Mouse (Mus musculus): ENCODE results near the gene St6galnac3. TPM values are rescaled to one million over a fixed set of nuclear protein-coding genes. Genes with fewer than 3 reads are reported as not detected.
A peak's percentile ranks its signal among the peaks of the same experiment; 100 is the strongest.

St6galnac3 gene
- polyA plus RNA-seq, 1 experiment from 2014 or later = 38.3 TPM

- no peaks in the 10 kb centered on the region for H3K4me1 ChIP-seq (replicated peaks)
- no peaks in the 10 kb centered on the region for H3K27me3 ChIP-seq
- H3K36me3 ChIP-seq = no peaks in the 10 kb centered on the region
- H3K9ac ChIP-seq (replicated peaks) = no peak overlapping the region
- H3K4me2 ChIP-seq = no peak overlapping the region
- H3K27ac ChIP-seq = no peak overlapping the region
- no peak for ATAC-seq (ENCODE audit: insufficient number of reproducible peaks, insufficient read depth, low FRiP score, low TSS enrichment, low read depth)
- 37% methylated on average over 1 of the region's 1 CpGs for WGBS
- no peak overlapping the region for H3K4me3 ChIP-seq (replicated peaks)
- no peaks in the 10 kb centered on the region for H3K9me3 ChIP-seq
These were observed 26.5 kb upstream of the St6galnac3 start for GRCm38 (mm10) chr3:153751435-153751834.

DNA sequence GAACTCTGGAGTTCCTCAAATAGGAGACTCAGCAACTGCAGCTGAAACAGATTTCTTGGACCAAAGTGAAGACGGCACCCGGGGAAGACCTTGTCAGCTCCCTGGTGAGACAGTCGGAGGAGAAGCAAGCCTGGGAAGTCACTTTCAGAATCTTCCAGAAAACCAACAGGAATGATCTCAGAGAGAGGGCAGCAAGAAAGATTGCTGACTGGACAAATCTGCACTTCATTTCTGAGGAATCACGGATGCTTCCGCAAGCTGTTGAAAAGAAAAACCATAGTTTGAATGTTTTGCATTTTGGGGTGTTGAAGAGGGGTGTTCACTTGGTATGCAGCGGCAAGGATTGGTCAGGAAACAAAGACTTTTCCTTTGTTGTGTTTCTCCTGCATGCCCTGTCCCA is 24.4 kb upstream of the St6galnac3 start:
- H3K9me3 ChIP-seq = no peaks in the 10 kb centered on the region
- no peaks in the 10 kb centered on the region for H3K4me1 ChIP-seq (replicated peaks)
- WGBS = 82% methylated on average over 6 of the region's 6 CpGs
- ATAC-seq (ENCODE audit: insufficient number of reproducible peaks, insufficient read depth, low FRiP score, low TSS enrichment, low read depth) = no peak
- H3K4me3 ChIP-seq (replicated peaks) = no peak overlapping the region
- H3K4me2 ChIP-seq = no peak overlapping the region
- no peak overlapping the region for H3K9ac ChIP-seq (replicated peaks)
- no peaks in the 10 kb centered on the region for H3K27me3 ChIP-seq
- no peak overlapping the region for H3K27ac ChIP-seq
- no peaks in the 10 kb centered on the region for H3K36me3 ChIP-seq

DNA sequence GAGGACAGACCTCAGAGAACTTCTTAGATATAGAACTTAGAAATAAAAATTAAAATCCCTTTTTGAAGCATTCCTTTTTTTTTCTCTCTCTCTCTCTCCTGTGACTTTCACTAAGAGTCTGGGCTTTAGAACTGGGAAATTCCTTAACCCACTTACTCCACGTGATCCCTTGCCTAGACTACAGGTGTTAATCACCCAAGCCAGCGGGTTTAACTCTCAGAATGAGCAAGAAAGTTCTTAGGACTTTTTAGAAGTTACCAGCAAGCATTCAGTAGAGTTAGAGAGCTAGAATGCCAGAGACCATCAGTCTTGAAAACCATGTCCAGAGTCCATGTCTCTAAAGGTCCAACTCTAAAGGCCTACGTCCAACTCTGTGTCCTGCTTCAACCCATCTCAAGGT is 23.3 kb upstream of the St6galnac3 start:
- no peak for ATAC-seq (ENCODE audit: insufficient number of reproducible peaks, insufficient read depth, low FRiP score, low TSS enrichment, low read depth)
- Histone ChIP-seq H3K4me2 (no peak overlapping the region), H3K27ac (no peak overlapping the region), H3K27me3 (no peaks in the 10 kb centered on the region), H3K9me3 (no peaks in the 10 kb centered on the region), H3K4me1 (replicated peaks) (no peaks in the 10 kb centered on the region), H3K4me3 (replicated peaks) (no peak overlapping the region), H3K36me3 (no peaks in the 10 kb centered on the region), H3K9ac (replicated peaks) (no peak overlapping the region)
- WGBS = 86% methylated on average over 3 of the region's 3 CpGs

DNA sequence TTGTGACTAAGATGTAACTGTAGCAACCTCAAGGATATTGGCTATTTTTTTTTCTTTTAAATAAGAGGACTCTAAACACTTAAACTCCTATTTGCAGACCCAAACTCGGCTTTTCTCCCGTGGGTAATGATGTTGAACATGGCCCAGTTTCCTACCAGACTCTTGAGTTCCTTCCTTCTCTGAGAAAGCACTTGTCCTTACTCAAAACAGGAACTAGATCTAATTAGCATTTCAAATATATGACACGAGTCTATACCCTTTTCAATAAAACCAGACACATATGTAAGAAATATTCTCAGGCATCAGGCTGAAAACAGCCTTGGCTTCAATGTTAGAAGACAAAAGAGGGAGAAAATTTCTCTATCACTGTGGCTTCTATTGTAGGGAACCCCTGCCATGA is 20.1 kb upstream of the St6galnac3 start:
- H3K9me3 ChIP-seq = no peaks in the 10 kb centered on the region
- H3K27ac ChIP-seq = no peak overlapping the region
- no peaks in the 10 kb centered on the region for H3K36me3 ChIP-seq
- H3K4me2 ChIP-seq = no peak overlapping the region
- no peaks in the 10 kb centered on the region for H3K4me1 ChIP-seq (replicated peaks)
- no peak for ATAC-seq (ENCODE audit: insufficient number of reproducible peaks, insufficient read depth, low FRiP score, low TSS enrichment, low read depth)
- H3K4me3 ChIP-seq (replicated peaks) = no peak overlapping the region
- H3K9ac ChIP-seq (replicated peaks) = no peak overlapping the region
- 72% methylated on average over 3 of the region's 3 CpGs for WGBS
- no peaks in the 10 kb centered on the region for H3K27me3 ChIP-seq

DNA sequence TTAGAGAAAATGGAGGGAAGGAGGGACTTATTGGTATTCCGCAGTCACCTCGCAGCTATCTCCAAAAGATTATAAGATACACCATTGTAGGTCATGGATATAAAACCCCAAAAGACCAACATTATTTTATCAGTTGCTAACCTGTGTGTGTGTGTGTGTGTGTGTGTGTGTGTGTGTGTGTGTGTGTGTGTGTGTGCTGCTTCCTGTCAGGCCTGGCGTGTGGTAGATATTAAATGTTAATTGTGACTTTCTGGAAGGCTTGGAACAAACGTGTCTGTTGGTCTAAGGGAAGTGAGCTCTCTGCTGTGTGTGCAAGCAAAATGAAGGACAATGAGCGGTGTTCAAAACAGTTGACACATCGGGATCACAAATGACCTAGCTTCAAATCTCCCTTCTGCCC is 19.5 kb upstream of the St6galnac3 start:
- Histone ChIP-seq H3K9me3 (no peaks in the 10 kb centered on the region), H3K9ac (replicated peaks) (no peak overlapping the region), H3K27me3 (no peaks in the 10 kb centered on the region), H3K4me3 (replicated peaks) (no peak overlapping the region), H3K36me3 (no peaks in the 10 kb centered on the region), H3K27ac (no peak overlapping the region), H3K4me1 (replicated peaks) (no peaks in the 10 kb centered on the region), H3K4me2 (no peak overlapping the region)
- no peak for ATAC-seq (ENCODE audit: insufficient number of reproducible peaks, insufficient read depth, low FRiP score, low TSS enrichment, low read depth)
- 82% methylated on average over 6 of the region's 6 CpGs for WGBS

DNA sequence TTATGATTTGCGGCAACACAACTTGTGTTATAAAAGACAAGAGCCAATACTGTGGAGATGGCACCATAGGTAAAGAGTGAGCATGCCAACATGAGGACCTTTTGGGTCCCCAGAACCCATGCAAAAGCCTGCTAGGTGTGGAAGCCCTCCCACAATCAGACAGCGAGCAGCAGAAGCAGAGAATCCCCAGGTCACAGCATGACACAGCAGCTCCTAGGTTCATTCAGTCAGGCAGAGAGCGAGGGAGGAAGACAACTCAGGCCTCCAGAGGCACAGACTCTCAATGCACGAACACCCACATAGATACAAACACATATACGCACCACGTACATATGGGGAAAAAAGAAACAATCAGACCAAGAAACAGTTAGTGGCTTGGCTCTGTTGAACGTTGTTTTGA is 16.8 kb upstream of the St6galnac3 start:
- Histone ChIP-seq H3K27me3 (no peaks in the 10 kb centered on the region), H3K27ac (no peak overlapping the region), H3K4me1 (replicated peaks) (no peaks in the 10 kb centered on the region; the same call in 1 of the 2 replicates), H3K36me3 (no peaks in the 10 kb centered on the region), H3K4me2 (no peak overlapping the region), H3K9ac (replicated peaks) (no peak overlapping the region), H3K9me3 (no peaks in the 10 kb centered on the region), H3K4me3 (replicated peaks) (no peak overlapping the region)
- no peak for ATAC-seq (ENCODE audit: insufficient number of reproducible peaks, insufficient read depth, low FRiP score, low TSS enrichment, low read depth)
- WGBS = 87% methylated on average over 7 of the region's 7 CpGs

GRCm38 (mm10) chr3:153739351-153739750 is 14.4 kb upstream of the St6galnac3 start:
- Histone ChIP-seq H3K36me3 (no peaks in the 10 kb centered on the region), H3K4me1 (replicated peaks) (peaks cover 6% of the 10 kb centered on the region), H3K4me2 (no peak overlapping the region), H3K9ac (replicated peaks) (no peak overlapping the region), H3K27ac (no peak overlapping the region), H3K27me3 (no peaks in the 10 kb centered on the region), H3K9me3 (no peaks in the 10 kb centered on the region), H3K4me3 (replicated peaks) (no peak overlapping the region)
- 74% methylated on average over 8 of the region's 8 CpGs for WGBS
- peak; percentile 54 for ATAC-seq (ENCODE audit: insufficient number of reproducible peaks, insufficient read depth, low FRiP score, low TSS enrichment, low read depth)

GRCm38 (mm10) chr3:153738421-153738820 is 13.4 kb upstream of the St6galnac3 start:
- H3K27ac ChIP-seq = no peak overlapping the region
- no peak for ATAC-seq (ENCODE audit: insufficient number of reproducible peaks, insufficient read depth, low FRiP score, low TSS enrichment, low read depth)
- peaks cover 10% of the 10 kb centered on the region for H3K4me1 ChIP-seq (replicated peaks)

GRCm38 (mm10) chr3:153736756-153737280 is 11.8 kb upstream of the St6galnac3 start:
- no peak for ATAC-seq (ENCODE audit: insufficient number of reproducible peaks, insufficient read depth, low FRiP score, low TSS enrichment, low read depth)
- H3K4me2 ChIP-seq = no peak overlapping the region
- no peak overlapping the region for H3K27ac ChIP-seq
- no peaks in the 10 kb centered on the region for H3K27me3 ChIP-seq
- H3K9me3 ChIP-seq = no peaks in the 10 kb centered on the region
- 73% methylated on average over 16 of the region's 16 CpGs for WGBS
- H3K4me1 ChIP-seq (replicated peaks) = peaks cover 10% of the 10 kb centered on the region
- H3K9ac ChIP-seq (replicated peaks) = no peak overlapping the region
- no peaks in the 10 kb centered on the region for H3K36me3 ChIP-seq
- no peak overlapping the region for H3K4me3 ChIP-seq (replicated peaks)

More at GRCm38 (mm10) chr3:153738421-153738820, 13.4 kb upstream of the St6galnac3 start:
- Histone ChIP-seq H3K9ac (replicated peaks) (no peak overlapping the region), H3K4me2 (no peak overlapping the region), H3K36me3 (no peaks in the 10 kb centered on the region), H3K4me3 (replicated peaks) (no peak overlapping the region), H3K27me3 (no peaks in the 10 kb centered on the region), H3K9me3 (no peaks in the 10 kb centered on the region)
- 48% methylated on average over 10 of the region's 10 CpGs for WGBS

DNA sequence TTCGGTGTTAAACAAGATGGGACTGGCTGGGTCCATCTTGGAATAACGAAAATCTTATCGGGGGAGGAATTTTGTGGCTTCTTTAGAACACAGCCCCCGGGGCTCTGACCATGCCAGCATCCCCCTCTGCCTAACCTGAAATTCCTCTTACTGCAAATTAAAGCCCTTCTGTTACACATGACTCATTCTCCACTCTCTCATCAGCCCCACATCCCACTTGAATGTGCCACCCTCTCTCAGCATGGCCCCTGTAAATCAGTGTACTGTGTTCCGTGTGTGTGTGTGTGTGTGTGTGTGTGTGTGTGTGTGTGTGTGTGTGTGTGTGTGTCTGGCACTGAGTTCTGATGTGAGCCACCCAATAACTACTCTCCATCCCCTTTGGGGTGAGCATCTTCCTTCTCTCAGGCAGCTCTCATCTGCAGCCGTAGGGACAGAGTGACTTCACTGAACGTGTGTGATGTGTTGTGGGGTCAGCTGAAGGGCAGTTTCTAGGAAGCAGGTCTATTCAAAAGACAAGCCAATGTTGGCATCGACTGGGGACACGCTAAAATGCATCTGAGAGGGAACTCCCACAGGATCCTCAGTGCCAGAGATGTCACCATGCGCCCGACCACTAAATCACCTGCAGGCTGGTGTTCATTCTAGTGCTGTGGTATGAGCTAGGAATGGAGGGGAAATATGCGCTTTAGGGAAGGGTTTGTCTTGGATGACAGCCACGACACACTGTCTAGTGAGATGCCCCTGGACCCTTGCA is 11.0 kb upstream of the St6galnac3 start:
- Histone ChIP-seq H3K9me3 (no peaks in the 10 kb centered on the region), H3K27ac (no peak overlapping the region), H3K4me1 (replicated peaks) (peaks cover 10% of the 10 kb centered on the region), H3K36me3 (no peaks in the 10 kb centered on the region), H3K4me2 (no peak overlapping the region), H3K4me3 (replicated peaks) (no peak overlapping the region), H3K9ac (replicated peaks) (no peak overlapping the region), H3K27me3 (no peaks in the 10 kb centered on the region)
- ATAC-seq (ENCODE audit: insufficient number of reproducible peaks, insufficient read depth, low FRiP score, low TSS enrichment, low read depth) = no peak
- 80% methylated on average over 13 of the region's 13 CpGs for WGBS

DNA sequence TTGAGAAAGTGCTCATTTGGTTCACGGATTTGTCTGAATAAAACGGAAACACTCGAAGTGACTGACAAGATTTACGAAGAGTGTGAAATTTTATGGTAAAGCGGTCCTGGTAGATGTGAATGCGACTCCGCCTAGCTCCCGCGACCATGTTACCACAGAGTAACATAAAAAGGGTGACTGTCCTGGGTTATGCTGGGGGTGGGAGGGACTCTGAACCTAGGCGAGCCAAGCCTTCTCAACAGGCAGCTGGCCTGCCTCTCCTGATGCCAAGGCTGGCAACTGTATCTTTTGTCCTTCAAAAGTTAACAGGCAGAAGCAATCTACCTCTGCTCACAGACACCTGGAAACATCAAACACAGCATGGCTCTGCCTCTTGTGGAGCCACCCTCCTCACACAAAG is 9.8 kb upstream of the St6galnac3 start:
- Histone ChIP-seq H3K4me2 (peak overlapping the region; percentile 15; the same call in 1 of the 2 replicates), H3K27ac (no peak overlapping the region), H3K4me1 (replicated peaks) (peaks cover 10% of the 10 kb centered on the region), H3K27me3 (no peaks in the 10 kb centered on the region; the same call in 1 of the 2 replicates), H3K9me3 (no peaks in the 10 kb centered on the region), H3K9ac (replicated peaks) (no peak overlapping the region), H3K36me3 (no peaks in the 10 kb centered on the region), H3K4me3 (replicated peaks) (no peak overlapping the region)
- ATAC-seq (ENCODE audit: insufficient number of reproducible peaks, insufficient read depth, low FRiP score, low TSS enrichment, low read depth) = no peak
- 23% methylated on average over 10 of the region's 10 CpGs for WGBS

All from limb, embryonic 12.5 days (tissue).